Mouse (Mus musculus) cerebellum, adult 2 months (tissue): ENCODE measurements around the gene Mkrn2. TPM values are rescaled to one million over a fixed set of nuclear protein-coding genes. Genes with fewer than 3 reads are reported as not detected.
A peak's percentile ranks its signal among the peaks of the same experiment; 100 is the strongest.

Experiments
- DNase-seq, 2 experiments: peaks; one replicate each; pipeline ENCODE4 v3.0.0; 2021
- H3K27ac ChIP-seq: fragments of 200-500 bp; 2 replicates; pipeline ENCODE4 v1.5.1; 2012; ENCODE audit warnings: low read length, control low read depth, inconsistent platforms; ENCODE audit not compliant: insufficient read depth
- H3K27me3 ChIP-seq: fragments of 200-500 bp; 2 replicates; pipeline ENCODE4 v1.6.1; 2012; ENCODE audit warnings: inconsistent platforms, mild to moderate bottlenecking, low read length, moderate library complexity; ENCODE audit not compliant: control insufficient read depth, insufficient read depth
- H3K4me1 ChIP-seq: fragments of 200-500 bp; 2 replicates; pipeline ENCODE4 v1.6.1; 2011; ENCODE audit warnings: low read length; ENCODE audit not compliant: control insufficient read depth, insufficient read depth
- H3K4me3 ChIP-seq: fragments of 200-500 bp; replicated peaks from 2 replicates; pipeline ENCODE3; 2011; ENCODE audit warnings: mild to moderate bottlenecking, low read depth, low read length, control low read depth; ENCODE audit not compliant: insufficient read depth
- CTCF ChIP-seq: fragments of 200-500 bp; IDR thresholded peaks from 2 replicates; pipeline ENCODE4 v1.5.1; 2011; ENCODE audit warnings: low read depth, mild to moderate bottlenecking, control low read depth, low read length, moderate library complexity, borderline replicate concordance; ENCODE audit not compliant: insufficient read depth
- POLR2A ChIP-seq: fragments of 200-500 bp; IDR thresholded peaks from 2 replicates; pipeline ENCODE4 v1.6.1; 2011; ENCODE audit warnings: low read length, control low read depth, borderline replicate concordance; ENCODE audit not compliant: insufficient read depth
- WGBS: fragments of 180-500 bp; shearing (Covaris S2); methylation state at CpG from one replicate; pipeline ENCODE4 v1.1.7; 2018; 5-methylcytosine and 5-hydroxymethylcytosine counted together
- polyA plus RNA-seq: library from polyadenylated mRNA; depleted of rRNA; stranded (reverse); fragments of >200 nt; gene quantifications from 2 replicates; pipeline ENCODE4 v1.2.3, GENCODE M21; 2012; rRNA removed

The Mkrn2 gene
- polyA plus RNA-seq = 34.7 and 37.7 TPM in 2 replicates

DNA sequence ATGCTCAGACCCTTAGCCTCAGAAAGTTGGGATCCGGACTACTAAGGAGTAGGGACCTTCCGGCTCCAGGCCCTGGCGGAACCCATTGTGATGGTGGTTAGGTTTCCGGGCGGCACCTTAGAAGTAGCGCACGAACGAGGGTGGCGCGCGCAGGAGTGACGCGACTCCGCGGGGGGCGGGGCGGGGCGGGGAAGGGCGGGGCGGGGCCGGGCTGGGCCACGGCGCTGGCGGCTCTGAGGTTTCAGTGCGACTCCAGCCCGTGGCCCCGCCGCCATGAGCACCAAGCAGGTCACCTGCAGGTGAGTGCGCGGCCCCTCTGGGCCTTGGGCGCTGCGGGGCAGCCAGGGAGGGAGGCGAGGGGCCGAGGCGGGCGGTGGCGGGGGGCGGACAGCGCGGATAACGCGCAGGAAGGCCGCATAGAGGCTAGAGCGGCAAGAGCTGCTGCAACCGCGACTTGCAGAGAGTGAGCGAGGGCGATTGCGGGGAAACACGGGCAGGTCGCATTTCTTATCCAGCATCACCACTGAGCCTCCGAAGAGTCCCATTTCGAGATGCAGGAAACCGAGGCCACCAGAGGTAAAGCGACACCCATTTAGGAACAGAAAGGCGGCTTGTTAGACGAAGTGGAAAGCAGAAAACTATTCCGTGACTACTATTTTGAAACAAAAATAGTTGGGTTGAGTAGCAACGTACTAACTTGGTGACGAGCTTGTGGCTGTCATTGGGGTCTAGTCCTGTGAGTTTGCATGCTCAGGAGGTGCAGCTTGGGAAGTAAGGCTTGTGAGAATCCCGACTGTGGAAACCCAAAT lies at the start of gene Mkrn2:
Gene Mkrn2, plus strand, starts transcription at position 188 of the 809 bp plus-strand sequence.
- WGBS = under 1% methylated on average over 60 of the region's 61 CpGs
- peak; percentile 69 for TF ChIP-seq POLR2A
- TF ChIP-seq CTCF = no peak
- Histone ChIP-seq H3K4me3 (peak within 1 kb of the TSS; percentile 88), H3K4me1 (peaks cover 16% of the 10 kb centered on the region), H3K27ac (no peak within 1 kb of the TSS), H3K27me3 (no peaks in the 10 kb centered on the region)
- DNase-seq = peak; percentile 83 to 88

DNA sequence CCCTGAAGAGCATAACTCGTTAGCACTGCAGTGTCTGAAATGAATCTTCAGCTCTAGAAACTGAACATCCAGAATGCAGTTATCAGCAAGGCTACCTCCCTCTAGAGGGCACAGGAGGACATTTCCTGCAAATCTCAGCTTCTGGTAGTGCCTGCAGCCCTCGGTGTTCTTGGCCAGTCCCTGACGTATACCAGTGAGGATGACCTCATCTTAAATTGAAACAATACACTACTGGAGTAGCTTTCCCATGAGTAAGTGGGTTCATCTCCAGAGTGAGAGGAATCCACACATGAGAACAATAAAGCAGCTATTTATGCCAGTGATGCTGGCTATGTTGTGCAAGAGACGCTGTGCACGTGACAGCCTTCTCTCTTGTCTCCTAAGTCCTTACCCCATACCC lies 46.2 kb upstream of the Mkrn2 start:
- Histone ChIP-seq H3K27me3 (no peaks in the 10 kb centered on the region), H3K4me3 (no peak overlapping the region), H3K27ac (no peak overlapping the region), H3K4me1 (no peaks in the 10 kb centered on the region)
- no peak for DNase-seq
- TF ChIP-seq CTCF = peak; percentile 17; the same call in 1 of the 2 replicates
- no peak for TF ChIP-seq POLR2A
- 65% methylated on average over 5 of the region's 5 CpGs for WGBS

DNA sequence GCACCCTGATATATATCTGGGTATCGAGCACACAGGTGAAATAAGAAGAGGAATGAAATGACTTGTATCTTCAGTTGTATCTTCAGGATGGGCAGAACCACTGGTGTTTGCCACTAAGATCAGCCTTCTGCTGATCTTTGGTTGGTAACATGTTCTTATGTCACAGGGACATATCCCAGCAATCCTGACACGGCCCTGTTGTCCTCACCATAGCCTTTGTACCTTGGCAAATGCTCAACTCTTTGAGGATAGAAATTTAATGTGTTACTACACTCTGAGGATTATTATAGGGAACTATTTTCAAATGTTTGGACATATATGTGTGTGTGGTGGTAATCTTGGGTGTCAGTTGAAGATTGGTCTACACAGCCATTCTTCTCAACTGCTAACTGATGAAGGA lies 43.5 kb upstream of the Mkrn2 start:
- no peak overlapping the region for H3K27ac ChIP-seq
- no peaks in the 10 kb centered on the region for H3K4me1 ChIP-seq
- no peak for TF ChIP-seq CTCF
- TF ChIP-seq POLR2A = no peak
- no peaks in the 10 kb centered on the region for H3K27me3 ChIP-seq
- DNase-seq = no peak
- WGBS = 98% methylated on average over 2 of the region's 2 CpGs
- no peak overlapping the region for H3K4me3 ChIP-seq

DNA sequence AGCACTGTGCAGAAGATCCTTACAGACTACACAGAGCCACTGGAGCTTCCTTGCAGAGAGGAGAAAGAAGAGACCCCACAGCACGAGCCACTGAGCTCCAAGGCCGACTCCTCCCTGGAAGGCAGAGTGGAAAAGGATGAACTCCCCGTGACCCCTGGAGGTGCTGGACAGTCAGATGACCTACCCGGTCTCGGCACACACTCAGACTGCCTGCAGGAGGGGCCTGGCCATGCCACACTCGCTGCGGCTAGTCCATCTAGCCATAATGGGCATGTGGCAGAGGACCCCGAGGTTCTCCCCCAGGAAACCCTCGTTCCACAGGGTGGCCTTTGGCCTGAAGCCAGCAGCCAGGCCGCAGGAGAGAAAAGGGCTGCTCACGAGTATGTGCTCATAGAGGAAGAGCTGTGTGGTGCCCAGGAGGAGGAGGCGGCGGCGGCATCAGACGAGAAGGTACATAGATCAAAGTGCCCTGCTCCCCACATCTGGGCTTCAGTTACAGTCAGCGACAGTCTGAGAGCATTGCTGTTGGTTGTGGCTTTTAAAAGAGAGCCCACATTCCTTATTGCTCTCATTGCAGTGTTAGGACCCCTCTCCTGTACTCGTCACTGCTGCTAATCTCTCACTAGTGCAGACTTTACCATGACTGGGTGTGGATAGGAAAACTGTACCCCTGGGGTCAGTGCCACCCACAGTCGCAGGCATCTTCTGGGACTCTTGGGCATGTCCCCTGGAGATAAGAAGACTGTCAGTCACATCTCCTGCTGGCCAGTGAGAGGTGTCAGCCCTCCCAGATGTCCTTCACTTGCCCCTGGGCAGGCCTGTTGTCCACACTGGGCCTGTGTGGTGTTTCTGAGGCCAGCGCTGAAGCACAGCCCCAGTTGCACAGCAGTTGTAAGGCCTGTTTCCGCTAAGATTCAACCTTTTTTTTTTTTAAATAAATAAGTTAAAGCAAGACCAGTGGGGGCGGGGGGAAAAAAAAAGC lies 41.8 kb upstream of the Mkrn2 start:
- TF ChIP-seq POLR2A = no peak
- TF ChIP-seq CTCF = no peak
- Histone ChIP-seq H3K27me3 (no peaks in the 10 kb centered on the region), H3K4me3 (no peak overlapping the region), H3K4me1 (no peaks in the 10 kb centered on the region), H3K27ac (no peak overlapping the region)
- no peak for DNase-seq
- 76% methylated on average over 21 of the region's 21 CpGs for WGBS

DNA sequence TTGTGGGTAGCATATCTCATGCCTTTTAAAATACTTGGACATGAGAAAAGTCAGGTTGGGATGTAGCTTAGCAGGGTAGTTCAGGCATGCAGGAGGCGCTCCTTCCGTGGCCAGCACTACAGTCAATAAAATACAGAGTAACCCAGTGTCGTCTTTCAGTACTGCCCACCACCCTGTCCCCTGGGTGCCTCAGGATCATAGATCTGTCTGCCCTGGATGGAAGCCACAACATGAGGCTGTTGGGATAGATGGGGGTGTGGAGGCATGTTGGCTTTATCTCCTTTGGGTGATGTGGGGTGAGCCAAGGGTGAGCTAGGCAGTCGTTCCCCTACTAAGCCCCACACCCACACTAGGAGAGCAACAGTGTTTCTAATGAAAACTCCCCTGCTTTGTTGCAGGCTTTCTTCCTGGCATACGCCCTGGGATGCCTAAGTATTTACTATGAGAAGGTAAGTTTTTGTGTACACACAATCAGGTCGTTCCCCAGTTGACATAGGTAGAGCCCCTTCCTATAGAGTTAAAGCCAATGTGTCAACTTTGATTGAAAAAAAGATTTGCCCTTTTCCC lies 36.1 kb upstream of the Mkrn2 start:
- H3K4me1 ChIP-seq = no peaks in the 10 kb centered on the region
- no peak for TF ChIP-seq POLR2A
- TF ChIP-seq CTCF = no peak
- WGBS = 94% methylated on average over 6 of the region's 6 CpGs
- DNase-seq = no peak
- H3K27me3 ChIP-seq = no peaks in the 10 kb centered on the region
- H3K4me3 ChIP-seq = no peak overlapping the region
- H3K27ac ChIP-seq = no peak overlapping the region

DNA sequence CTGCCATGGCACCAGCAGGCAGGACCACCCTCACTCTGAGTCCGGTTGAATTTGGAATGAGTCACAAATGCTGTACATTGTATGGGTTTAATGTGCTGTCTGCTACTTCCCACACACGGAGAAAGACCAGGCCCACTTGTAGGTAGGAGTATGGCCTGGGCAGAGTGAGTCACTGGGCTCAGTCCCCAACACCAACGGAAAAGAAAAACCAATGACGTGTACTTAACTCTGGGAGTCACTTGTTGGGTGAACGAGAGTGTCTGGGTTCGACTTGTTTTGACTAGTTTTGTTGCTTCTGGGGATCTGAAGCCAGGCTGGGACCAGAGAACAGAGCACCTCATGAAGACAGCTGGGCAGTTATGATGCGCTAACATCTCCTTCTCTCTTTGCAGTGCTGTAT lies 27.5 kb upstream of the Mkrn2 start:
- no peak for DNase-seq
- Histone ChIP-seq H3K27me3 (no peaks in the 10 kb centered on the region), H3K4me3 (no peak overlapping the region), H3K4me1 (no peaks in the 10 kb centered on the region), H3K27ac (no peak overlapping the region)
- TF ChIP-seq CTCF (no peak), POLR2A (no peak)
- WGBS = 85% methylated on average over 7 of the region's 7 CpGs

DNA sequence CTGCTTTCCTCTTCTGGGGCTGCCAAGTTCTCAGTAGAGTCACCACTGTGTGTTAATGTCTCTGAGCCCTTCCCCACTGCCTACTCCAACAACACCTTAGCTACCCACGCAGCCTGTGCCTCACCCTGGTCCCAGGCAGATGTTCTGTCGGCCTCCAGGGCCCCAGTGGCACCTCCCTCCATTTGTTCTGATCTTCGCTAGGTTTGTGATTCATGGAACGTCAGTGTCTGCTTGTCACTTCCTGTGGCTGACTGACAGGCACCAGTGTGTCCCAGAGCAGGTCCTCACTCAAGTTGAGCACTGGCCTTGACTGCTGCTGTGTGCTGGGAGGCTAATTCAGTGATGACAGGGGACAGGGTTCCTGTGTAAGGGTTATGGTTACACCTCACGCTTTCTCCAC lies 24.3 kb upstream of the Mkrn2 start:
- H3K27ac ChIP-seq = no peak overlapping the region
- no peaks in the 10 kb centered on the region for H3K27me3 ChIP-seq
- no peak for DNase-seq
- H3K4me1 ChIP-seq = no peaks in the 10 kb centered on the region
- TF ChIP-seq POLR2A (no peak), CTCF (no peak)
- WGBS = 87% methylated on average over 5 of the region's 5 CpGs
- no peak overlapping the region for H3K4me3 ChIP-seq

DNA sequence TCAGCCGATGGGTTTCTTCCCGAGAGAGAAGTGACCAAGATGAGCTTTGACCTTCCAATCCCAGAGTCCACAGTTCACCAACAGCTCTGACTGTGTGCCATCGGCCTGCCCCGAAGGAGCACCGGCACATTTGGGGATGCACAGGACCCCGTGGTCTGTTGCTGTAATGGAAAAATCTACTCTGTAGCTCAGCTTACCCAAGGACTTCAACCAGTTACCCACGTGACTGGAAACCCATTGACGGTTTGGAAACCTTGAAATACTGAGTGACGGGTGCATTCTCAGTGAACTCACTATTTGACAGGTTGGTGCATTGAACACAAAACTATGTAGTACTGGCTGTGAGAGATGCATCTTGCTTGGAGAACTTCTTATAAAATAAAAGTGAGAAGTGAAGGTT lies 23.8 kb upstream of the Mkrn2 start:
- H3K27ac ChIP-seq = no peak overlapping the region
- no peak overlapping the region for H3K4me3 ChIP-seq
- WGBS = 94% methylated on average over 9 of the region's 9 CpGs
- no peaks in the 10 kb centered on the region for H3K4me1 ChIP-seq
- DNase-seq = no peak
- no peaks in the 10 kb centered on the region for H3K27me3 ChIP-seq
- no peak for TF ChIP-seq CTCF
